Comparison of ENCODE assay signal across 1 mouse cellular context in genomic region chr11:69757303-69758089, GRCm38 (mm10).
TF ChIP-seq lines count a peak whose summit lies in the region.

No protein-coding gene starts in this region.

TF ChIP-seq in MEL, 35 proteins besides CTCF, POLR2A, EP300 and RAD21:
- no peak for TF ChIP-seq USF1 (IDR thresholded peaks at IDR 0.05; ENCODE audit: low read depth, low read length)
- TF ChIP-seq CHD1 (IDR thresholded peaks at IDR 0.05; ENCODE audit: low read depth, low read length), result peak; percentile 87
- peak; percentile 86; the same call in 1 of the 2 replicates for TF ChIP-seq SIN3A (IDR thresholded peaks at IDR 0.05; ENCODE audit: low read length)
- TF ChIP-seq MEF2A (IDR thresholded peaks at IDR 0.05; ENCODE audit: extremely low read depth, insufficient replicate concordance, low read depth, low read length, poor library complexity, severe bottlenecking), result no peak
- TF ChIP-seq MAX (IDR thresholded peaks at IDR 0.05; ENCODE audit: low read length), result no peak
- TF ChIP-seq MXI1 (IDR thresholded peaks at IDR 0.05; ENCODE audit: low read depth, low read length), result peak; percentile 71; the same call in 1 of the 2 replicates
- TF ChIP-seq ETS1 (IDR thresholded peaks at IDR 0.05; ENCODE audit: low read depth, low read length), result 0 out of 2 replicates have a peak, but pooled peaks have one; percentile 11
- 0 out of 2 replicates have a peak, but pooled peaks have one; percentile 10 for TF ChIP-seq E2F4 (IDR thresholded peaks at IDR 0.05; ENCODE audit: borderline replicate concordance, low read depth, low read length)
- peak; percentile 4; the same call in 1 of the 2 replicates for TF ChIP-seq GATA1 (IDR thresholded peaks at IDR 0.05; ENCODE audit: low read depth, low read length)
- no peak for TF ChIP-seq KAT2A (conservative IDR thresholded peaks at IDR 0.05; ENCODE audit: low read depth, low read length)
